Mouse (Mus musculus): Measurements from ENCODE around the gene Olfr876.

DNA sequence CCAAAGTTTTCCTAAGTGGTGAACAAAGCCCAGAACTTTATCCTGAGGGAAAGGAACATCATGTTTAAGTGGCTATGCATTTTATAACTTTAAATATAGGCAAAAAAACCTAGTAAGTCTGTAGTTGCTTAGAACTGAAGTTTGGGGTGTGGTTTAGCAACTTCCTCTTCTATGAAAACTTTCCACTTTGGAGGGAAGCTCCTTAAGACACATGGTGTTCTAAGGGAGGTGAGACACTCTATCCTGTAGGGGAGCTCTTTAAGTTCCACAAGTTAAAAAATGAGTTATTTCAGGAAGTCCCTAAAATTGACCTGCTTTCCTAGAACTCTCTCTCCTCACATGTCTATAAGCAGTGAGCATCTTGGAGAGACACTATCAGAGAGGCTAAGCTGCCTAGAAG, 4.4 kb downstream of the Olfr876 start:
- no peak for TF ChIP-seq POLR2A (IDR thresholded peaks at IDR 0.05; ENCODE audit: insufficient read depth, low read depth, low read length)
- TF ChIP-seq CTCF (IDR thresholded peaks at IDR 0.05) = no peak
